Comparison of ENCODE assay signal across 5 mouse cellular contexts in the genomic region with DNA sequence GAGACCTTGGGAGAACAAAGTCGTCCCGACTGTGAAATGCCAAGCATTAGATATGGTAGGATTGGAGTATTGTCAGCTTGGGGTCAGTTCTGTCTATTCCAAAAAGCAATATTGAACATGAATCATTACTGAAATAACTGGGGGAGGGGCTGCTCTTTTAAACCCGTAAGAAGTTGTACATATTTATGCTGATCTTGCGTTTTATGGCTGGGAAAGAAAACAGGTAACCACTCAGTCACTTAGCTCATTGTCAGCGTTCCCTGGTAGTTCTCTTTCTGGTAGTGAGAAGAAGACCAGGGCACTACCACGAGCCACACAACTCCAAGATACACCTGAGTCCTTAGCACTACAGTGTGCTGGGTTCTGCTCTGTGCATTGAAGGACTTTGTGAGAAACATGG. TPM values are rescaled to one million over a fixed set of nuclear protein-coding genes. Genes with fewer than 3 reads are reported as not detected.
"Had no signal": no experiment of that assay in that cellular context is flagged by ENCODE, and none has a peak within 500 bp of the region (broad histone marks: within the 10 kb centered on the region; RNA-seq: fewer than 3 reads in every experiment).

No protein-coding gene starts in this region.

RNA-seq across cellular contexts. Expression of a gene that starts 19.9 kb away (rescaled TPM):
- total RNA-seq: neutrophil, adult 5-6 weeks had no signal
- polyA plus RNA-seq: small intestine, adult 2 months; testis, adult 2 months had no signal

RNA-seq across cellular contexts. Expression of a gene that starts 48.2 kb away (rescaled TPM):
- total RNA-seq: neutrophil, adult 5-6 weeks had no signal
- polyA plus RNA-seq: small intestine, adult 2 months; spleen, adult 2 months; stomach, embryonic 14.5 days; testis, adult 2 months had no signal
